Comparison of ENCODE assay signal across 10 mouse cellular contexts in genomic region chr1:34068341-34068740, GRCm38 (mm10).
DNase-seq lines count a peak whose midpoint lies in the region; ATAC-seq and TF ChIP-seq lines count a peak whose summit lies in the region.
"Had no signal": no experiment of that assay in that cellular context is flagged by ENCODE, and none has a peak within 500 bp of the region (broad histone marks: within the 10 kb centered on the region; RNA-seq: fewer than 3 reads in every experiment).

No protein-coding gene starts in this region.

- H3K27ac ChIP-seq in kidney, adult 2 months (ENCODE audit: insufficient read depth, low read depth, low read length) = no peak overlapping the region
- H3K27ac ChIP-seq in liver, embryonic 14.5 days = no peak overlapping the region

- H3K4me3 ChIP-seq in kidney, adult 2 months (ENCODE audit: insufficient read depth, low read depth, low read length) = no peak overlapping the region
- H3K4me3 ChIP-seq in liver, embryonic 14.5 days (ENCODE audit: insufficient read depth in 1 of 2, low read depth in 2 of 2, low read length in 2 of 2) = no peak overlapping the region
- H3K4me3 ChIP-seq: megakaryocyte, embryonic 14.5 days had no signal

- WGBS in kidney, adult 2 months = 54% methylated on average over 5 of the region's 5 CpGs
- 38% methylated on average over 5 of the region's 5 CpGs for WGBS in liver, embryonic 14.5 days (ENCODE audit: insufficient replicate concordance)

- TF ChIP-seq POLR2A in kidney, adult 2 months (IDR thresholded peaks at IDR 0.05; ENCODE audit: low read depth, low read length) = no peak

- no peaks in the 10 kb centered on the region for H3K36me3 ChIP-seq in kidney, adult 2 months (ENCODE audit: control insufficient read depth, insufficient read depth, low read length)
- H3K36me3 ChIP-seq in liver, embryonic 14.5 days (replicated peaks; ENCODE audit: control insufficient read depth, insufficient read depth, low read depth) = no peaks in the 10 kb centered on the region

- peaks cover 3% of the 10 kb centered on the region; the same call in 1 of the 2 replicates for H3K4me1 ChIP-seq in kidney, adult 2 months (ENCODE audit: control insufficient read depth, insufficient read depth, low read length)
- H3K4me1 ChIP-seq in liver, embryonic 14.5 days (replicated peaks; ENCODE audit: control insufficient read depth in 2 of 2, insufficient read depth in 2 of 2, low read length in 1 of 2) = peaks cover 0 to 10% of the 10 kb centered on the region in 2 experiments; a peak in 2 of 4 replicates

- no peak overlapping the region for H3K4me2 ChIP-seq in liver, embryonic 14.5 days (ENCODE audit: low read depth)

- H3K27me3 ChIP-seq in kidney, adult 2 months (replicated peaks; ENCODE audit: control insufficient read depth, insufficient read depth, low read length) = no peaks in the 10 kb centered on the region
- no peaks in the 10 kb centered on the region for H3K27me3 ChIP-seq in liver, embryonic 14.5 days (ENCODE audit: control insufficient read depth, insufficient read depth, low read length)

- peak; percentile 55 for DNase-seq in CD4-positive, CD25-positive, alpha-beta regulatory T cell, adult 2 months (ENCODE audit: low read depth, low spot score)
- no peak for DNase-seq in kidney, adult 2 months
- no peak for DNase-seq in kidney, postnatal 10 days
- DNase-seq in B cell, adult 2 months = peak; percentile 33 to 41
- DNase-seq in liver, embryonic 14.5 days (ENCODE audit: low read depth in 3 of 3, low spot score in 3 of 3) = no peak
- no peak for DNase-seq in layer of hippocampus, adult 11-12 months (ENCODE audit: low spot score)
- DNase-seq in kidney, adult 18-20 months = no peak
- DNase-seq: right cerebral cortex, adult 18-20 months had no signal

- H3K9me3 ChIP-seq in liver, embryonic 14.5 days (ENCODE audit: control insufficient read depth, low read length) = no peaks in the 10 kb centered on the region
- H3K9me3 ChIP-seq: megakaryocyte, embryonic 14.5 days had no signal

- ATAC-seq in CD4-positive, CD25-positive, alpha-beta regulatory T cell, adult 4 months = no peak
- ATAC-seq in liver, embryonic 14.5 days (ENCODE audit: insufficient read depth) = no peak

- peak; percentile 34; the same call in 1 of the 2 replicates for TF ChIP-seq CTCF in kidney, adult 2 months (conservative IDR thresholded peaks at IDR 0.05; ENCODE audit: insufficient read depth, insufficient read length, low read depth, low read length)
- peak; percentile 46; the same call in 1 of the 2 replicates for TF ChIP-seq CTCF in liver, embryonic 14.5 days (IDR thresholded peaks at IDR 0.05; ENCODE audit: low read depth)

- no peak for TF ChIP-seq EP300 in liver, embryonic 14.5 days (IDR thresholded peaks at IDR 0.05; ENCODE audit: low read depth)

- H3K9ac ChIP-seq in liver, embryonic 14.5 days (replicated peaks) = no peak overlapping the region

Comparison
In these comparisons a context has a peak if more than half of its experiments do, and no peak if none do; other contexts are left out.
1. DNase-seq: peak in CD4-positive, CD25-positive, alpha-beta regulatory T cell, adult 2 months (single experiment) and B cell, adult 2 months (2 of 2); none in kidney, adult 2 months (single experiment), kidney, postnatal 10 days (single experiment), liver, embryonic 14.5 days (0 of 3), layer of hippocampus, adult 11-12 months (single experiment) and kidney, adult 18-20 months (single experiment).